14 mouse cellular contexts compared by ENCODE assay signal in genomic region chr1:72567056-72567455, GRCm38 (mm10). TPM values are rescaled to one million over a fixed set of nuclear protein-coding genes. Genes with fewer than 3 reads are reported as not detected.
DNase-seq lines count a peak whose midpoint lies in the region; ATAC-seq and TF ChIP-seq lines count a peak whose summit lies in the region.
"Had no signal": no experiment of that assay in that cellular context is flagged by ENCODE, and none has a peak within 500 bp of the region (broad histone marks: within the 10 kb centered on the region; RNA-seq: fewer than 3 reads in every experiment).

No protein-coding gene starts in this region.

- H3K9ac ChIP-seq in hindbrain, embryonic 12.5 days: 0 out of 2 replicates have a peak overlapping the region, but pooled peaks have one; percentile 32
- H3K9ac ChIP-seq in midbrain, embryonic 13.5 days (replicated peaks): 0 out of 2 replicates have a peak overlapping the region, but pooled peaks have one; percentile 11
- H3K9ac ChIP-seq in stomach, postnatal 0 days (ENCODE audit: low read length): no peak overlapping the region
- H3K9ac ChIP-seq: liver, embryonic 13.5 days had no signal

- peak overlapping the region; percentile 30; the same call in 1 of the 2 replicates for H3K4me2 ChIP-seq in hindbrain, embryonic 12.5 days (replicated peaks)
- peak overlapping the region; percentile 44 for H3K4me2 ChIP-seq in midbrain, embryonic 13.5 days (replicated peaks)
- H3K4me2 ChIP-seq in stomach, postnatal 0 days (replicated peaks; ENCODE audit: low read depth): no peak overlapping the region
- H3K4me2 ChIP-seq: liver, embryonic 13.5 days had no signal

- no peak overlapping the region for H3K27ac ChIP-seq in bone marrow macrophage, adult 2 months (ENCODE audit: insufficient read depth, low read depth, low read length)
- H3K27ac ChIP-seq in hindbrain, embryonic 12.5 days: peak overlapping the region; percentile 48; the same call in 1 of the 2 replicates
- no peak overlapping the region for H3K27ac ChIP-seq in midbrain, embryonic 13.5 days
- H3K27ac ChIP-seq in stomach, postnatal 0 days (replicated peaks): no peak overlapping the region
- H3K27ac ChIP-seq: liver, embryonic 13.5 days had no signal

- H3K4me1 ChIP-seq in bone marrow macrophage, adult 2 months (ENCODE audit: control insufficient read depth, insufficient read depth, low read length): peaks cover 10% of the 10 kb centered on the region
- H3K4me1 ChIP-seq in hindbrain, embryonic 12.5 days: peaks cover 7% of the 10 kb centered on the region; the same call in 1 of the 2 replicates
- peaks cover 6% of the 10 kb centered on the region; the same call in 1 of the 2 replicates for H3K4me1 ChIP-seq in midbrain, embryonic 13.5 days (replicated peaks)
- no peaks in the 10 kb centered on the region for H3K4me1 ChIP-seq in stomach, postnatal 0 days (replicated peaks; ENCODE audit: control insufficient read depth, insufficient read depth)
- H3K4me1 ChIP-seq: liver, embryonic 13.5 days; megakaryocyte, embryonic 14.5 days had no signal

- WGBS in hindbrain, embryonic 12.5 days: 37% methylated on average over 9 of the region's 9 CpGs
- WGBS in midbrain, embryonic 13.5 days: 40% methylated on average over 9 of the region's 9 CpGs
- WGBS in stomach, postnatal 0 days: 52% methylated on average over 9 of the region's 9 CpGs

- no peaks in the 10 kb centered on the region for H3K27me3 ChIP-seq in hindbrain, embryonic 12.5 days
- no peaks in the 10 kb centered on the region for H3K27me3 ChIP-seq in midbrain, embryonic 13.5 days
- no peaks in the 10 kb centered on the region for H3K27me3 ChIP-seq in stomach, postnatal 0 days (ENCODE audit: control insufficient read depth, insufficient read depth, low read length)
- H3K27me3 ChIP-seq: liver, embryonic 13.5 days had no signal

- no peak for TF ChIP-seq CTCF in bone marrow macrophage, adult 2 months (IDR thresholded peaks at IDR 0.05; ENCODE audit: low read depth, low read length)
- no peak for TF ChIP-seq CTCF in stomach, postnatal 0 days (IDR thresholded peaks at IDR 0.05; ENCODE audit: low read depth)

- no peak for ATAC-seq in hindbrain, embryonic 12.5 days (ENCODE audit: low FRiP score)
- ATAC-seq in midbrain, embryonic 13.5 days: no peak
- no peak for ATAC-seq in stomach, postnatal 0 days (ENCODE audit: low FRiP score, low TSS enrichment)

- H3K9me3 ChIP-seq in hindbrain, embryonic 12.5 days (replicated peaks): no peaks in the 10 kb centered on the region
- H3K9me3 ChIP-seq in midbrain, embryonic 13.5 days: no peaks in the 10 kb centered on the region
- no peaks in the 10 kb centered on the region for H3K9me3 ChIP-seq in stomach, postnatal 0 days (ENCODE audit: control insufficient read depth, low read length)
- H3K9me3 ChIP-seq: liver, embryonic 13.5 days; megakaryocyte, embryonic 14.5 days had no signal

- H3K36me3 ChIP-seq in hindbrain, embryonic 12.5 days: no peaks in the 10 kb centered on the region
- H3K36me3 ChIP-seq in midbrain, embryonic 13.5 days: no peaks in the 10 kb centered on the region
- H3K36me3 ChIP-seq in stomach, postnatal 0 days (ENCODE audit: control insufficient read depth, insufficient read depth, low read length): no peaks in the 10 kb centered on the region
- H3K36me3 ChIP-seq: liver, embryonic 13.5 days had no signal

- peak overlapping the region; percentile 32 for H3K4me3 ChIP-seq in bone marrow macrophage, adult 2 months (ENCODE audit: insufficient read depth, low read length)
- H3K4me3 ChIP-seq in hindbrain, embryonic 12.5 days: 0 out of 2 replicates have a peak overlapping the region, but pooled peaks have one; percentile 8
- peak overlapping the region; percentile 15 for H3K4me3 ChIP-seq in midbrain, embryonic 13.5 days (replicated peaks)
- H3K4me3 ChIP-seq in stomach, postnatal 0 days (ENCODE audit: low read depth, low read length): no peak overlapping the region
- H3K4me3 ChIP-seq: liver, embryonic 13.5 days; megakaryocyte, embryonic 14.5 days had no signal

- TF ChIP-seq EP300 in stomach, postnatal 0 days (optimal IDR thresholded peaks at IDR 0.05): no peak

- peak; percentile 69 for DNase-seq in heart, adult 11 months
- no peak for DNase-seq in heart, adult 8-10 months (ENCODE audit: low spot score)
- DNase-seq in stomach, postnatal 0 days (ENCODE audit: low spot score): no peak
- no peak for DNase-seq in left cerebral cortex, postnatal 25 days (ENCODE audit: low spot score in 2 of 2)
- no peak for DNase-seq in right cerebral cortex, postnatal 10 days (ENCODE audit: low spot score in 2 of 2)
- DNase-seq: cerebellum, adult 9-10 months; kidney, postnatal 10 days; layer of hippocampus, postnatal 36 days; liver, embryonic 13.5 days had no signal

- TF ChIP-seq POLR2A in bone marrow macrophage, adult 2 months (IDR thresholded peaks at IDR 0.05; ENCODE audit: borderline replicate concordance, low read depth, low read length): no peak

- intact Hi-C loops in left cerebral cortex, postnatal 25 days (cut with DNase I): no loop called here

RNA-seq across cellular contexts. Expression of gene Smarcal1, which starts 16.0 kb away (rescaled TPM):
- total RNA-seq in heart, adult 8-10 months (2022): 10 to 100 TPM; 28.2 to 32.2 (median 29.4) TPM
- 20.2 and 22.3 TPM in 2 replicates for polyA plus RNA-seq in bone marrow macrophage, adult 2 months (2012; ENCODE audit: insufficient read depth, insufficient read length, missing spikeins)
- polyA plus RNA-seq in hindbrain, embryonic 12.5 days (2016; fragmentation: Nextera tagmentation; extraction: Ambion mirVana): 31.2 and 34.5 TPM in 2 replicates
- polyA plus RNA-seq in midbrain, embryonic 13.5 days (2015; fragmentation: Nextera tagmentation; extraction: Ambion mirVana): 25.1 and 29.8 TPM in 2 replicates
- 7.3 and 7.5 TPM in 2 replicates for polyA plus RNA-seq in stomach, postnatal 0 days (2015; fragmentation: Nextera tagmentation; extraction: Ambion mirVana)
- total RNA-seq in left cerebral cortex, postnatal 25 days (2021): 10 to 100 TPM; 58.3 to 61.5 TPM

RNA-seq across cellular contexts. Expression of gene March4, which starts 30.3 kb away (rescaled TPM):
- not detected for total RNA-seq in heart, adult 8-10 months (2022)
- polyA plus RNA-seq in bone marrow macrophage, adult 2 months (2012; ENCODE audit: insufficient read depth, insufficient read length, missing spikeins): not detected in 2 replicates
- polyA plus RNA-seq in hindbrain, embryonic 12.5 days (2016; fragmentation: Nextera tagmentation; extraction: Ambion mirVana): 2.9 and 4.3 TPM in 2 replicates
- 2.5 and 2.7 TPM in 2 replicates for polyA plus RNA-seq in midbrain, embryonic 13.5 days (2015; fragmentation: Nextera tagmentation; extraction: Ambion mirVana)
- 0.08 and 0.11 TPM in 2 replicates for polyA plus RNA-seq in stomach, postnatal 0 days (2015; fragmentation: Nextera tagmentation; extraction: Ambion mirVana)
- 10 to 100 TPM; 24.4 to 25.9 TPM for total RNA-seq in left cerebral cortex, postnatal 25 days (2021)
- total RNA-seq: MEL had no signal
- polyA plus RNA-seq: liver, embryonic 13.5 days had no signal
